Mouse (Mus musculus): ENCODE results near the gene Aldh16a1. TPM values are rescaled to one million over a fixed set of nuclear protein-coding genes. Genes with fewer than 3 reads are reported as not detected.
"Not testable (repeated sequence)": the region's sequence is repeated elsewhere in the genome, so short reads cannot be mapped to it uniquely, and the experiment has no call there.

Aldh16a1 gene
- polyA plus RNA-seq, 1 experiment, result 25.0 TPM

- TF ChIP-seq CTCF (IDR thresholded peaks at IDR 0.05; ENCODE audit: borderline replicate concordance, insufficient read depth, low read length) (no peak), POLR2A (IDR thresholded peaks at IDR 0.05; ENCODE audit: low read depth, low read length) (no peak)
- H3K27ac ChIP-seq (ENCODE audit: insufficient read depth, low read length), result no peak overlapping the region
- no peak overlapping the region for H3K4me3 ChIP-seq (ENCODE audit: insufficient read depth, low read length)
- H3K4me1 ChIP-seq (ENCODE audit: control insufficient read depth, insufficient read depth, low read length), result no peaks in the 10 kb centered on the region
Observed at GRCm38 (mm10) chr7:45112529-45112928, 41.9 kb downstream of the Aldh16a1 start.

DNA sequence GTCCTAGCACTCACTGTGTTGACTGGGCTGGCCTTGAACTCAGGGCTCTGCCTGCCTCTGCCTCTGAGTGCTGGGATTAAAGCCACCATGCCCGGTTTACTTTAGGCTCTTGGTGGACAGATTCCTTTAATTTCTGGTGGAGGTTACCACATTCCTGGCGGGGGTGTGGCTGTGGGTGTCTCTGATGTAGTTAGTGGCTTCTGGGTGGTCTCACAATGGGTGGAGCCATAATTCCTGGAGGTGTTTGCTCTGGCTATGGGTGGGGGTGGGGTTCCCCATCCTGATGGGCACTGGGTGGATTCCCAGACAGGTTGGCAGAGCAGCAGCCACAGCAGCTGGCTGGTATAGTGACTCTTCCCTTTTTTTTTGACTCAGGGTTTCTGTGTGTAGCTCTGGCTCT is 42.4 kb downstream of the Aldh16a1 start:
- Histone ChIP-seq H3K4me3 (ENCODE audit: insufficient read depth, low read length) (no peak overlapping the region), H3K27ac (ENCODE audit: insufficient read depth, low read length) (no peak overlapping the region)
- TF ChIP-seq CTCF (IDR thresholded peaks at IDR 0.05; ENCODE audit: borderline replicate concordance, insufficient read depth, low read length) (no peak), POLR2A (IDR thresholded peaks at IDR 0.05; ENCODE audit: low read depth, low read length) (no peak)

GRCm38 (mm10) chr7:45110089-45110488 is 44.3 kb downstream of the Aldh16a1 start:
- H3K4me3 ChIP-seq (ENCODE audit: insufficient read depth, low read length); H3K27ac ChIP-seq (ENCODE audit: insufficient read depth, low read length); H3K4me1 ChIP-seq (ENCODE audit: control insufficient read depth, insufficient read depth, low read length): not testable (repeated sequence)

More for the DNA sequence above, 42.4 kb downstream of the Aldh16a1 start:
- no peaks in the 10 kb centered on the region for H3K4me1 ChIP-seq (ENCODE audit: control insufficient read depth, insufficient read depth, low read length)

GRCm38 (mm10) chr7:45107052-45107645 is 47.2 kb downstream of the Aldh16a1 start:
- no peak overlapping the region for H3K27ac ChIP-seq (ENCODE audit: insufficient read depth, low read length)
- TF ChIP-seq CTCF (IDR thresholded peaks at IDR 0.05; ENCODE audit: borderline replicate concordance, insufficient read depth, low read length) (no peak), POLR2A (IDR thresholded peaks at IDR 0.05; ENCODE audit: low read depth, low read length) (no peak)
- no peak overlapping the region for H3K4me3 ChIP-seq (ENCODE audit: insufficient read depth, low read length)
- no peaks in the 10 kb centered on the region for H3K4me1 ChIP-seq (ENCODE audit: control insufficient read depth, insufficient read depth, low read length)

- TF ChIP-seq CTCF (IDR thresholded peaks at IDR 0.05; ENCODE audit: borderline replicate concordance, insufficient read depth, low read length) (no peak), POLR2A (IDR thresholded peaks at IDR 0.05; ENCODE audit: low read depth, low read length) (no peak)
- Histone ChIP-seq H3K27ac (ENCODE audit: insufficient read depth, low read length) (no peak overlapping the region), H3K4me1 (ENCODE audit: control insufficient read depth, insufficient read depth, low read length) (no peaks in the 10 kb centered on the region), H3K4me3 (ENCODE audit: insufficient read depth, low read length) (no peak overlapping the region)
Observed at GRCm38 (mm10) chr7:45106441-45106840, 47.9 kb downstream of the Aldh16a1 start.

DNA sequence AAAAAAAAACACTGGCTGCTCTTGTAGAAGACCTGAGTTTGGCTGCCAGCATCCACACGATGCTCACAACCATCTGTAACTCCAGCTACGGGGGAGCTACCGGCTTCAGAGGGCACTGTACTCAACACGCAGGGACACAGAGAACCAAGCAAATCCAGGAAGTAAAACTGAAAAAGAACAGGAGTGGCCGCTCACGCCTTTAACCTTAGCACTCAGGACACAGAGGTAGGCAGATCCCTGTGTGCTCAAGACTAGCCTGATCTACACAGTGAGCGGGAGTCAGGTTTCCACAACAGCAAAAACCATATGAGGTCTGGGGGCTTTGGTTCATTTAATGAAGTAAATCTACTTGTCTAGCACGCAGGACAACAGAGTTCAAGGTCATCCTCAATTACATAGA is 48.9 kb downstream of the Aldh16a1 start:
- Histone ChIP-seq H3K4me3 (ENCODE audit: insufficient read depth, low read length) (no peak overlapping the region), H3K4me1 (ENCODE audit: control insufficient read depth, insufficient read depth, low read length) (no peaks in the 10 kb centered on the region), H3K27ac (ENCODE audit: insufficient read depth, low read length) (no peak overlapping the region)
- no peak for TF ChIP-seq POLR2A (IDR thresholded peaks at IDR 0.05; ENCODE audit: low read depth, low read length)
- TF ChIP-seq CTCF (IDR thresholded peaks at IDR 0.05; ENCODE audit: borderline replicate concordance, insufficient read depth, low read length), result no peak

DNA sequence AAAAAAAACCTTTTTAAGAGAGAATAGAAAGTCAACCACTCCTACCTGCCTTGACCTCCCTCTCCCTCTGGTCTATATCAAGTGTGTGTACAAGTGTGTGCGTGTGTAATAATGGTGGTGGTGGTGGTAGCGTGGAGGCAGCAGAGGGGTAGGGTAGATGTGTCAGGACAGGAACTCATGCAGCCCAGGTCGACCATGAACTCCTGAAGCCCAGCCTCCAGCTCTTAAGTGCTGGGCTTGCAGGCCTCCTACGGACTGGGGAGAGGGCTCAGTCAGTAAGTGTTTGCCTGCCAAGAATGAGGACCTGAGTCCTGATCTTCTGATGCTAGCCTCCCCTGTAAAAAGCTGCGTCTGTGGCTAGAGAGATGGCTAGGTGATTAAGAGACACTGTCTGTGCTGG is 49.4 kb downstream of the Aldh16a1 start:
- Histone ChIP-seq H3K4me1 (ENCODE audit: control insufficient read depth, insufficient read depth, low read length) (no peaks in the 10 kb centered on the region), H3K27ac (ENCODE audit: insufficient read depth, low read length) (no peak overlapping the region), H3K4me3 (ENCODE audit: insufficient read depth, low read length) (no peak overlapping the region)
- TF ChIP-seq CTCF (IDR thresholded peaks at IDR 0.05; ENCODE audit: borderline replicate concordance, insufficient read depth, low read length), result no peak
- TF ChIP-seq POLR2A (IDR thresholded peaks at IDR 0.05; ENCODE audit: low read depth, low read length), result no peak

- Histone ChIP-seq H3K4me3 (ENCODE audit: insufficient read depth, low read length) (peak within 1 kb of the TSS; percentile 12; the same call in 1 of the 2 replicates), H3K4me1 (ENCODE audit: control insufficient read depth, insufficient read depth, low read length) (no peaks in the 10 kb centered on the region)
Observed at GRCm38 (mm10) chr7:45103652-45104180, 50.7 kb downstream of the Aldh16a1 start, which contains the start of gene Fcgrt. Gene Fcgrt, minus strand, starts transcription at chr7:45103851.

GRCm38 (mm10) chr7:45102940-45103585 is 51.3 kb downstream of the Aldh16a1 start:
- H3K27ac ChIP-seq (ENCODE audit: insufficient read depth, low read length), result peak overlapping the region; percentile 57
- H3K4me3 ChIP-seq (ENCODE audit: insufficient read depth, low read length), result peak overlapping the region; percentile 12; the same call in 1 of the 2 replicates
- H3K4me1 ChIP-seq (ENCODE audit: control insufficient read depth, insufficient read depth, low read length), result no peaks in the 10 kb centered on the region
- TF ChIP-seq POLR2A (IDR thresholded peaks at IDR 0.05; ENCODE audit: low read depth, low read length), result no peak
- TF ChIP-seq CTCF (IDR thresholded peaks at IDR 0.05; ENCODE audit: borderline replicate concordance, insufficient read depth, low read length), result no peak

More at GRCm38 (mm10) chr7:45103652-45104180, 50.7 kb downstream of the Aldh16a1 start, which contains the start of gene Fcgrt:
- H3K27ac ChIP-seq (ENCODE audit: insufficient read depth, low read length), result peak within 1 kb of the TSS; percentile 57
- TF ChIP-seq CTCF (IDR thresholded peaks at IDR 0.05; ENCODE audit: borderline replicate concordance, insufficient read depth, low read length) (no peak), POLR2A (IDR thresholded peaks at IDR 0.05; ENCODE audit: low read depth, low read length) (peak; percentile 91)

DNA sequence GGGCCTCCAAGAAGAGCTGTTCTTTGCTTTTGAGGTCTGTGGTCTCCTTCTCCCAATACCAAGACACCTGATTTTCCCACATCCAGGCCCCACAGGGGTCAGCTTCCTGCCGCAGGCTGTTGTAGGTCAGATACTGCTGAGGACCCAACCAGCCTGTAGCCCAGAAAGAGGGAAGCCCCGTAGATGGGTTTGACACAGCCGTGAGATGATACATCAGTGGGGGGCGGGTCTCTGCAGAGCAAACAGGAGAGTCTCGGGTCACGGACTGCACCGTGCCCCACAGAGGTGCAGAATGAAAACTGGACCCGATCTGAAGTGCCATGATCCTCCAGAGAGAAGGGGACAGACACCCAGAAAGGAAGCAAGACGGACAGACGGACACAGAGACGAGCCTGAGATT is 51.9 kb downstream of the Aldh16a1 start:
- no peaks in the 10 kb centered on the region for H3K4me1 ChIP-seq (ENCODE audit: control insufficient read depth, insufficient read depth, low read length)
- H3K4me3 ChIP-seq (ENCODE audit: insufficient read depth, low read length), result no peak overlapping the region
- TF ChIP-seq CTCF (IDR thresholded peaks at IDR 0.05; ENCODE audit: borderline replicate concordance, insufficient read depth, low read length) (no peak), POLR2A (IDR thresholded peaks at IDR 0.05; ENCODE audit: low read depth, low read length) (no peak)
- H3K27ac ChIP-seq (ENCODE audit: insufficient read depth, low read length), result no peak overlapping the region
